Mouse (Mus musculus) liver, postnatal 0 days (tissue): Measurements from ENCODE around the gene Vps45. TPM values are rescaled to one million over a fixed set of nuclear protein-coding genes. Genes with fewer than 3 reads are reported as not detected.
A peak's percentile ranks its signal among the peaks of the same experiment; 100 is the strongest.

Experiments
- ATAC-seq: fragments of 200-750 bp; cut with Nextera tagmentation; 2 replicates; pipeline ENCODE4 v1.8.0; 2017; ENCODE audit warnings: mild to moderate bottlenecking, moderate library complexity
- DNase-seq: peaks from one replicate; pipeline ENCODE4 v3.0.0-alpha.2; 2016
- H3K27ac ChIP-seq: fragments of 300-500 bp; sonication (generic); 2 replicates; pipeline ENCODE4 v1.5.1; 2014; ENCODE audit warnings: antibody characterized with exemption, moderate library complexity, mild to moderate bottlenecking, low read depth
- H3K27me3 ChIP-seq: fragments of 300-500 bp; sonication (generic); 2 replicates; pipeline ENCODE4 v1.6.1; 2014; ENCODE audit warnings: low read length, control low read depth, mixed read lengths; ENCODE audit not compliant: insufficient read depth
- H3K36me3 ChIP-seq: fragments of 300-500 bp; sonication (generic); replicated peaks from 2 replicates; pipeline ENCODE4 v1.6.1; 2014; ENCODE audit warnings: mild to moderate bottlenecking, control low read depth, low read length, moderate library complexity, mixed read lengths; ENCODE audit not compliant: insufficient read depth
- H3K4me1 ChIP-seq: fragments of 300-500 bp; sonication (generic); 2 replicates; pipeline ENCODE4 v1.6.1; 2014; ENCODE audit warnings: antibody characterized with exemption, mild to moderate bottlenecking, control low read depth; ENCODE audit not compliant: insufficient read depth
- H3K4me2 ChIP-seq: fragments of 300-500 bp; sonication (generic); 2 replicates; pipeline ENCODE4 v1.6.1; 2014; ENCODE audit warnings: low read depth, mild to moderate bottlenecking, low read length, moderate library complexity, mixed read lengths
- H3K4me3 ChIP-seq: fragments of 300-500 bp; sonication (generic); 2 replicates; pipeline ENCODE4 v1.5.1; 2014; ENCODE audit warnings: low read depth, low read length
- H3K9ac ChIP-seq: fragments of 300-500 bp; sonication (generic); replicated peaks from 2 replicates; pipeline ENCODE4 v1.6.1; 2014; ENCODE audit warnings: mild to moderate bottlenecking, moderate library complexity
- H3K9me3 ChIP-seq: fragments of 300-500 bp; sonication (generic); 2 replicates; pipeline ENCODE4 v1.6.1; 2016; ENCODE audit warnings: mild to moderate bottlenecking, control low read depth, low read length, mixed read lengths
- CTCF ChIP-seq: sonication (generic); IDR thresholded peaks from 2 replicates; pipeline ENCODE4 v1.5.1; 2016; ENCODE audit warnings: antibody characterized with exemption, low read depth
- EP300 ChIP-seq: IDR thresholded peaks from 2 replicates; pipeline ENCODE4 v1.6.1; 2016; ENCODE audit warnings: antibody characterized with exemption, low read depth, mild to moderate bottlenecking
- WGBS: fragments of 180-500 bp; shearing (Covaris S2); extraction: QIAGEN DNeasy Blood & Tissue Kit; methylation state at CpG from one replicate; pipeline ENCODE4 v1.1.7; 2014; ENCODE audit not compliant: insufficient replicate concordance; 5-methylcytosine and 5-hydroxymethylcytosine counted together
- polyA plus RNA-seq: library from polyadenylated mRNA; unstranded; fragments of >200 nt; fragmentation: Nextera tagmentation; extraction: Ambion mirVana; gene quantifications from 2 replicates; pipeline ENCODE4 v1.2.1, GENCODE M21; 2015

Vps45 gene
- polyA plus RNA-seq, 1 experiment from 2014 or later, result 12.5 TPM

DNA sequence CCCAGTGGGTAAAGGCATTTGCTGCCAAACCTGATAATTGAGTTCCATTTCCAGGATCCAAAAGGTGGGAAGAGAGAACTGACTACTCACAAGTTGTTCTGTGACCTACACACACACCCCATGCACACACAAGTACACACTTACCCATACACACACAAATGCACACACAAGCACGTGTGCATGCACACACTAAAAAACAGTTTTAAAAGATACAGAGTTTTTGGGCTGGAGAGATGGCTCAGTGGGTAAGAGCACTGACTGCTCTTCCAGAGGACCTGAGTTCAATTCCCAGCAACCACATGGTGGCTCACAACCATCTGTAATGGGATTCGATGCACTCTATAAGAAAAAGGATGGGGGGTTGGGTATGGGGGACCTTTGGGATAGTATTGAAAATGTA, 5.0 kb upstream of the Vps45 start:
- H3K4me1 ChIP-seq, result no peaks in the 10 kb centered on the region
- DNase-seq, result no peak
- ATAC-seq, result no peak
- no peak overlapping the region for H3K27ac ChIP-seq
- no peaks in the 10 kb centered on the region for H3K36me3 ChIP-seq
- H3K27me3 ChIP-seq, result no peaks in the 10 kb centered on the region
- WGBS, result 80% methylated on average over 2 of the region's 2 CpGs
- H3K4me3 ChIP-seq, result no peak overlapping the region
- no peaks in the 10 kb centered on the region for H3K9me3 ChIP-seq
- TF ChIP-seq CTCF (no peak), EP300 (no peak)
- no peak overlapping the region for H3K4me2 ChIP-seq
- H3K9ac ChIP-seq, result no peak overlapping the region

DNA sequence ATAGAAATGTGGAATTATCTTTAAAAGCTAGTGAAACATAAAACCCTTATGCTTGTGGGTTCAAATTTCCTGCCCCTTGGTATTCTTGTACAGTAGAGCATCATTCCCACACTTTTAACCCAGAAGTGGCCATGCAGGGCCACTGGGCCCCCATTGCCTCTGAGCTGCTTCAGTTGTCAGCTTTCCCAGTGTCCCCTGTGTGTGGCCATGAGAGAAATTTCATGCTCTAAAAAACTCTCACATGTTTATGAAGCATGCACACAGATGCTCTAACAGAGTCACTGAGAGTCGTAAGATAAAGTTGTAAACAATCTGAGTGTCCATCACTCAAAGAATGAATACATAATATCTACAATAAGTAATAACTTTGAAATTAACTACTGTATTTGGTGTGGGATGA, 1.9 kb upstream of the Vps45 start:
- Histone ChIP-seq H3K4me3 (no peak overlapping the region), H3K27me3 (no peaks in the 10 kb centered on the region), H3K36me3 (no peaks in the 10 kb centered on the region), H3K4me1 (peaks cover 2% of the 10 kb centered on the region; the same call in 1 of the 2 replicates), H3K27ac (no peak overlapping the region), H3K4me2 (no peak overlapping the region), H3K9ac (no peak overlapping the region), H3K9me3 (no peaks in the 10 kb centered on the region)
- 88% methylated on average over 1 of the region's 1 CpGs for WGBS
- TF ChIP-seq EP300, result no peak
- TF ChIP-seq CTCF, result no peak
- no peak for ATAC-seq
- DNase-seq, result no peak

DNA sequence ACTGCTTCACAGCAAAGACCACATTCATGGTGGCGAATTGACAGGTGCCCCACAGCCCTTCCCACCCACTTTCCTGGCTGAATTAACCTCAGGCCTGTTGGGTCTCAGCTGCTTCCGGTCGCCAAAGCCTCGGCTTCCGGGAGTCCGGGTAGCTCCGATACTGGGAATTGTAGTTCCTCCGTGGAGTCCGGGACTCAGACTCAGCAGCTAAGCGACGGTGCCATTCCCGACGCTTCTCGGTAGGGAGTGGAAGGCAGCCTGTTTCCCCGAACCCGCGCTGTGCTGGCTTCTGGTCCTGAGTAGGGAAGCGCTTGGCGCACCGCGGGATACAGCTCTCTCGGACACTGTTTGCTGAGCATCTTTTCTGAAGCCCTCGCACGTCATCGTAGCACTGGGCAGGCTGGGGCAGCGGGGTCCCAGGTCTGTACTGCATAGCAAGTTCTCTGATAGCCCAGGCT, 490 bp downstream of the Vps45 start:
- under 1% methylated on average over 26 of the region's 26 CpGs for WGBS
- no peaks in the 10 kb centered on the region for H3K9me3 ChIP-seq
- H3K4me2 ChIP-seq, result peak overlapping the region; percentile 78
- peak overlapping the region; percentile 72 for H3K9ac ChIP-seq
- DNase-seq (peak; percentile 90), ATAC-seq (peak; percentile 96)
- H3K36me3 ChIP-seq, result no peaks in the 10 kb centered on the region; the same call in 1 of the 2 replicates
- peak overlapping the region; percentile 71 for H3K4me3 ChIP-seq
- H3K4me1 ChIP-seq, result peaks cover 2% of the 10 kb centered on the region; the same call in 1 of the 2 replicates
- no peaks in the 10 kb centered on the region for H3K27me3 ChIP-seq
- H3K27ac ChIP-seq, result peak overlapping the region; percentile 75
- TF ChIP-seq EP300 (no peak), CTCF (no peak)

DNA sequence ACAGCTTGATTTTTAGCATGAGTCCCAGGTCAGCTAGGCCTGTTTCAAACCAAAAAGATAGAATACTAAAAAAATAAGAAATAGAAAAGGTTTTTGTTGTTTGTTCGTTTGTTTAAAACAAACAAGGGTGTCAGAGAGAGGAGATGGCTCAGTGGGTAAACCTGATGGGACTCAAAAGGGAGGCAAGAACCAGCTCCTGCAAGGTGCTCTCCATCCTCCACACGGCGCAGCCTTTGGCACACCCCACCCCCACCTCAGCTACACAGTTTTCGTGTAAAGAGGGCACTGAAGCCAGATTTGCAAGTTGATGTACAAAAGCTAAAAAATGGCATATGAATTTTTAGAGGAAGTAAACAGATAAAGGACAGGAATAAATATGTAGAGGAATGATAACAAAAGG, 2.2 kb downstream of the Vps45 start:
- DNase-seq (no peak), ATAC-seq (no peak)
- no peak overlapping the region for H3K4me3 ChIP-seq
- no peaks in the 10 kb centered on the region for H3K27me3 ChIP-seq
- H3K4me1 ChIP-seq, result peaks cover 2% of the 10 kb centered on the region; the same call in 1 of the 2 replicates
- no peaks in the 10 kb centered on the region for H3K9me3 ChIP-seq
- no peak overlapping the region for H3K9ac ChIP-seq
- no peaks in the 10 kb centered on the region; the same call in 1 of the 2 replicates for H3K36me3 ChIP-seq
- WGBS, result 75% methylated on average over 4 of the region's 4 CpGs
- no peak overlapping the region for H3K27ac ChIP-seq
- no peak overlapping the region for H3K4me2 ChIP-seq
- no peak for TF ChIP-seq EP300
- no peak for TF ChIP-seq CTCF

DNA sequence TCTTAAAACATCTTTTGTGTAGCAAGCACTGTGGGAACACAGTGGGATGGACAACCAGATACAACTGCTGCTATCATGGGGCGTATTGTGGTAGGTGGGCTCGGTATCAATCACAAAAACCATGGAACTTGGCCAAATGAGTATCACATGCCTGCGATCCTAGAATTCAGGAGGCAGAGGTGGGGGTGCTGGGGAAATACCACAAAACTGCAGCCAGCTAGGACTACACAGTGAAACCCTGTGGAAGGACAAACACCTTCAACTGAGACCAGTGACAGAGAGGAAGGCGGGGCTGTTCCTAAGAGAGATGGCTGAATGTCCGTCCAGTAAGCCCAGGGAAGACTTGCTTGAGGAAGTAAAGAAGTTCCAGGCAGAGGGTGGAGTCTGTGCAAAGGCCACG, 3.0 kb downstream of the Vps45 start:
- Histone ChIP-seq H3K4me1 (peaks cover 2% of the 10 kb centered on the region; the same call in 1 of the 2 replicates), H3K9me3 (no peaks in the 10 kb centered on the region), H3K27ac (no peak overlapping the region), H3K36me3 (no peaks in the 10 kb centered on the region; the same call in 1 of the 2 replicates), H3K4me2 (no peak overlapping the region), H3K27me3 (no peaks in the 10 kb centered on the region), H3K4me3 (no peak overlapping the region), H3K9ac (no peak overlapping the region)
- ATAC-seq, result no peak
- no peak for TF ChIP-seq CTCF
- no peak for TF ChIP-seq EP300
- DNase-seq, result no peak
- WGBS, result 75% methylated on average over 6 of the region's 6 CpGs

DNA sequence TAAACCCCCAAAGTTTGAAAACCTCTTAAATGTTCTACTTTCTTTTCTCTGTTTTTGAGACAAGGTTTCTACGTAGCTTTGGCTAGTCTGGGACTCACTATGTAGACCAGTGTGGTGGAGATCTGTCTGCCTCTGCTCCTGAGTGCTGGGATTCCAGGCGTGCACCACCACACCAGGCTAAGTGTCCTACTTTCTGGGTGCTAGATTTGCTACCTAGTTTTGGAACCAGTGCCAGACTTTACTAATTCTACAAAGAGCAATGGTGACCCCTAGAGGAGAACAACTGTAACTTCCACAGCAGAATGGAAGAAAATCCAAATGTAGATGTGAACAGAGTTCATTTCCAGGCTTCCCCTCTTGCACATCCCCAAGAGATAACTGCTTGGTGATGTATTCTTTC, 6.4 kb downstream of the Vps45 start:
- 46% methylated on average over 2 of the region's 2 CpGs for whole genome bisulfite sequencing
- Histone ChIP-seq H3K36me3 (no peaks in the 10 kb centered on the region; the same call in 1 of the 2 replicates), H3K4me3 (no peak overlapping the region), H3K4me2 (no peak overlapping the region), H3K27me3 (no peaks in the 10 kb centered on the region), H3K9ac (no peak overlapping the region), H3K9me3 (no peaks in the 10 kb centered on the region), H3K4me1 (peaks cover 2% of the 10 kb centered on the region; the same call in 1 of the 2 replicates), H3K27ac (no peak overlapping the region)
- DNase-seq, result no peak
- peak; percentile 90 for TF ChIP-seq CTCF
- TF ChIP-seq EP300, result no peak
- ATAC-seq, result no peak

DNA sequence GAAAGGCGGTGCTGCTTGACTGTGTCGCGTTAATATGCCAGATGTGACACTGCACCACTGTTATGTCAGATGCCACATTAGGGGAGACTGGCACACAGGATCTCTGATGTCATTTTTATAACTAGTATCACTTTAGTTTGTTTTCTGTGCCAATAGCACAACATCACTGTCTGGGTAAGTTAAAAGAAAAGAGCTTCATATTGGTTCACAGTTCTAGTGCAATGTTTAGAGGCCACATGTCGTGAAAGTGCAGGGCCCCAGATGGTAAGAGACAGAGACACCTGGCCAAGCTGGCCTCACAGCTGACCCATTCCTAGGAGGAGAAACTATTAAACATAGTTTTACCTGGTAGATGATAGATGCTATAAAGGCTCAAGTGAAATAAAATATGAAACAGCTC, 7.1 kb downstream of the Vps45 start:
- Histone ChIP-seq H3K9ac (no peak overlapping the region), H3K36me3 (peaks cover 2% of the 10 kb centered on the region), H3K4me1 (no peaks in the 10 kb centered on the region), H3K27ac (no peak overlapping the region), H3K4me2 (no peak overlapping the region), H3K4me3 (no peak overlapping the region), H3K9me3 (no peaks in the 10 kb centered on the region), H3K27me3 (no peaks in the 10 kb centered on the region)
- TF ChIP-seq CTCF, result no peak
- TF ChIP-seq EP300, result no peak
- ATAC-seq (no peak), DNase-seq (no peak)
- WGBS, result 81% methylated on average over 4 of the region's 4 CpGs
